Mouse (Mus musculus) Muller cell, postnatal 12 days (primary cell): ENCODE data around the gene Atp2b2.

Experiments
- DNase-seq: peaks from one replicate; pipeline ENCODE4 v3.0.0-alpha.2; 2015; ENCODE audit errors: inconsistent ontology term

Gene Atp2b2

DNA sequence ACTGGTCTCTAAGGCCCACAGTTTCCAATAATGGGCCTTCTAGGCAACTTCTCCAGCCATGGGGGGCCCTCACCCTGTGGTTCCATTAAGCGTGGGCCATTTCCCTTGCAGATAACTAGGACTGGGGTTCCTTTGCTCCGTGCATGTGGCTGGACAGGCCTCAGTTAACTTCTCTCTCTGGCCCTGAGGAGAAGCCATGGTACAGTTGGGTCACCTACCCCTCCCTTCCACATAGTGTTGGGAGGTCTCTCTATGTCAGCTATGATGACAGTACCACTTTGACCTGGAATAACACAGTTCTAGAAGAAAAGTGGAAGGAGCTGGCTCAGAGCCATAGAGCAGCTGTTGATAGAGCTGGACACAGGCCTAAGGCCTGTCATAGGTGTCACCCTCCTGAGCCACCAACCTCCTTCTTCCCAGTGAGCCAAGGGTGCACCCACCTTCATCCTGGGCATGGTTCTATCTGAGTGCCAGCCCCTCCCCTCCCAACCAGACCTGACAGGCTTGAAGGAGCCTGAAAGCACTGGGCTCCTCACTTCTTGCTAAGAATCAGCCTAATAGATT, 185.0 kb downstream of the Atp2b2 start:
- no peak for DNase-seq

- DNase-seq = no peak
These were observed 185.6 kb downstream of the Atp2b2 start for GRCm38 (mm10) chr6:113856790-113857189.

DNA sequence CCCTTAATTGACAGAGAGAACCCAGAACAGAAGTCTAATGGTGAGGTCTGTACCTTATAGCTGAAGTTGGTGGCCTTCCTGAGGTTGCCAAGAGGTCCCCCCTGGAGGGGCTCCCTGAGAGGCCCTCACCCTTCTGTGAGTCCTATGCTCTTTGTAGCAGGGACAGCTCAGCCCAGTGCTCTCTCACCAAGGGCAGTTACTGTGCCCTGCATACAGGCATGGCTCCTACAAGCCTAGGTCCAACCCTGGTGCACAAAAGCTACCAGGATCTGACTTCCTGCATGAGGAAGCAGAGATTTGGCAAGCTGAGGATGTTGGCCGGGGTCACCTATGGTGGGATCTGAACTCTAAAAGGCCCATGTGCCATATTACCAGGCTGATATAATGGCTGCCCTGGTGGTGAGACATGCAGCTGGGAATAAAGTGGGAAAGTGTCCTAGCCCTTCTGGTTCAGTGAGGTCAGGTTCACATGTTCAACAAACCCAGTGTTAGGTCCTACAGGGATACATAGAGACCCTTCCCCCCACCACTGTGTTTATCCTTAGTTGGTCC, 186.2 kb downstream of the Atp2b2 start:
- no peak for DNase-seq

GRCm38 (mm10) chr6:113855581-113855980, 186.8 kb downstream of the Atp2b2 start:
- no peak for DNase-seq

- peak; percentile 91 for DNase-seq
These were observed 190.1 kb downstream of the Atp2b2 start for GRCm38 (mm10) chr6:113852318-113852717.

GRCm38 (mm10) chr6:113849819-113850218, 192.6 kb downstream of the Atp2b2 start:
- no peak for DNase-seq

DNA sequence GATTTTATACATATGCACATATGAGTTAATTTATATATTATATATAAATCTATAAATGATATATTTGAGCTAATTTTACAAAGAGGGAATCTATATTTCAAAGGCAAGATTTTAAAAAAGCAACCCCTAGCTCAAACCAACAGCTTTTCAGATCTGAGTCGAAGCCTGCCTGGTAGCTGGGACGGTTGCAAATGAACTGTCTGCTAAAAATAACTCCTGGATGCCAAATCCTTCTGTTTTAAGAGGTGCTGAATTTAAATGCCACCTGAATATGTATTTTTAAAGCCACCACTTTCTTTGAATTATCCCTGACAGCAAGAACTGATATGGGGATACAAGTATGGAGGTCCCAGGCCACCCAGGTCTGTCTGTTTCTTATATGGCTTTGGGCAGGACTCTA, 193.8 kb downstream of the Atp2b2 start:
- no peak for DNase-seq

DNA sequence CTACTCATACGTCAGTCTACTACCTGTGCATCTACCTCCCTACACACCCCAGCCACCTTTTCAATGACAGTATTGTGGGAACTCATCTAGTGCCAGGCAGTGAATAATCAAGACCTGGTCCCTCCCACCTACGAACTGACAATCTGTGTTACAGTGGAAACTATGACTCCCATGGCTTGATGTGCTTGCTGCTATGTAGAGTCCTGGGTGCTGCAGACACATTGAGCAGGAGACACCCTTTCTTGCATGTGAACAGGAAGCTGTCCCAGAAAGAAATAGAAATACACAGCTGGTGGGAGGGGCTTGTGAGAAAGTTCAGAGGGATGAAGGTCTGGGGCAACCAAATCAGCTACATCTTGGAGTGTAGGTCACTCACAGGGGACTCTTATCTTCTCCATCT, 195.3 kb downstream of the Atp2b2 start:
- no peak for DNase-seq

GRCm38 (mm10) chr6:113843248-113843647, 199.2 kb downstream of the Atp2b2 start:
- peak; percentile 6 for DNase-seq

- no peak for DNase-seq
These were observed 203.9 kb downstream of the Atp2b2 start for GRCm38 (mm10) chr6:113838493-113838892.

DNA sequence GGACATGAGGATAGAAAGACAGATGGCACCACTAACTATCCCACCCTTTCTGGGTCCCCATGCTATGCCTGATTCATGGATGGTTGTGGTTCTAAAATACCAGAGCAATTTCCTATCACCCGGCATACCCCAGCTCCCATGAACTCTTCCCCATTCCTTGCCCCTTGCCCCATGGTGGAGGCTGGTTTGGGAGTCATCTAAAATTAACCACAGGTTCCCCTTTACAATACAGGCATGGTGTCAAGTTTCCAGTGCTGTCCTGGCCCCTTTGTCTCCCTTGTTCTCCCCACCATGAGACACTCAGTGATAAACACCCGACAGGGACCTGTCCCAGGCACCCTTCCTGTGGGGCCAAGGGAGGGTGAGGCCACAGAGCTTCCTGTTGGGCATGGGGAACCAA, 204.7 kb downstream of the Atp2b2 start:
- no peak for DNase-seq

DNA sequence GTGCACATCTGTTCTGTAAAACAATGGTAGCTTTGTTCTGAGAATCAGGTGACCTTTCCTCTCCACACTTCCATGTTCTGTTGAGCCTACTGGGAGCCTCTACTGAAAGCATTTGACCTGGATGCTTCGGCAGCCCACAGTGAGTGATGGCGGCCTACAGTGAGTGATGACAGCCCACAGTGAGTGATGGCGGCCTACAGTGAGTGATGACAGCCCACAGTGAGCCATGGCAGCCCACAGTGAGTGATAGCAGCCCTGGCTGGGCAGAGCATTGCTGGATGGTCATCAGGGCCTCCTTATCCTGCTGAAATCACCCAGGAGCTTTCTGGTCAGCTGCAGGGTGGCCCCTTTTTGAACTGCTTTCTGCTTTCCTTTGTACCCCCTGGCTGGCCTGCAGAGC, 205.9 kb downstream of the Atp2b2 start:
- no peak for DNase-seq

GRCm38 (mm10) chr6:113830463-113830862, 211.9 kb downstream of the Atp2b2 start:
- DNase-seq = no peak

DNA sequence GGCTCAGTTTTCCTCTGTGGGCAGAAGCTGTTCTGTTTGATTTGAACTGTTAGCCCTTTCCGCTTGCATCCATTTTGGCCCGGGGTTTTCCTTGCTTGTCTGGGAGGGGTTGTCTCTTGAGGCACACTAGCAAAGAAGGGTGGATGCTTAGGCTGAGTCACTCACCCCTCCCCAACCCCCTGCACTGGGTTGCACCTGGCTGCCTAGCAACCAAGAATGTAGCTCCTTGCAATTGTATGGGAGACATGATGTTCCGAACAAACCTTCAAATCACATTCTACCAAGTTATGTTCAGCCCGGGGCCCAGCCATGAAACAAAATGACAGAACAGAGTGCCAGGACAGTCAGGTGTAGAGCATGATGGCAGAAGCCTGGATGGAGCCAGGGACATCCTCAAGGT, 215.1 kb downstream of the Atp2b2 start:
- DNase-seq = no peak

- peak; percentile 27 for DNase-seq
These were observed 220.0 kb downstream of the Atp2b2 start for GRCm38 (mm10) chr6:113822417-113822816.

DNA sequence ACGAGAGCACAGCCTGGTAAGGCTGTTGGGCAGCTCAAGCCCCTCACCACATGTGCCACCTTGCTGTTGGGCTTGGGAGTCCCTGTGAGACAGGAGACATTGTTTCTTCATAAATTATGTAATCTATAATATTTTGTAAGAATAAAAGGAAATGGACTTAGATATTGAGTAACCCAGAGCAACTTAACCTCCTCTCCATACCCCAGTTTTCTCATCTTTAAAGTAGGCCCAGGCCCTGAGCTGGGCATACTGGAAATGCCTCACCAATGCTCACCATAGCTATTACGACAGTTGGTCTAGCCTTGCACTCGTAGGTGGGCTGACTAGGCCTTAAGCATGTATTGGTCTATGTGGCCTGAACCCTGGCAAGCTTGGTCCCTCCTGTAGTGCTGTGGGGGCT, 225.7 kb downstream of the Atp2b2 start:
- DNase-seq = no peak

GRCm38 (mm10) chr6:113811462-113811861, 231.0 kb downstream of the Atp2b2 start:
- no peak for DNase-seq

DNA sequence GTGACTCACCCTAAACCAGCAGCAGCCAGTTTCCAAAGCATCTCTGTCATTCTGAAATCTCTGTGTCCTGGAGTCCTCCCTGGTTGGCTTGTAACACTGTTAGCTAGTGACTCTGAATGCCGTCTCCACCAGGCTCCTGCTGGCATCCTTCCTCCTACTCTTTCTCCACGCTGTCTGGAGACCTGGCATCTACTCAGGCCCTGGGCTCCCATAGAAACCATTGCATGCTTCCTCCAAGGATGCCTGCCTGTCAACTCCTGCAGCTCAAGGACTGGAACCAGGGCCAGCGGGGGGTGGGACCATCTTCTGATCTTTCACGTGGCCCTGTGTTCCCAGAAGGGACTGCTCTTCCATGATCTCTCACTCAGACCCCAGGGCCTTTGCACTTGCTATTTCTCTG, 231.7 kb downstream of the Atp2b2 start:
- DNase-seq = peak; percentile 7

DNA sequence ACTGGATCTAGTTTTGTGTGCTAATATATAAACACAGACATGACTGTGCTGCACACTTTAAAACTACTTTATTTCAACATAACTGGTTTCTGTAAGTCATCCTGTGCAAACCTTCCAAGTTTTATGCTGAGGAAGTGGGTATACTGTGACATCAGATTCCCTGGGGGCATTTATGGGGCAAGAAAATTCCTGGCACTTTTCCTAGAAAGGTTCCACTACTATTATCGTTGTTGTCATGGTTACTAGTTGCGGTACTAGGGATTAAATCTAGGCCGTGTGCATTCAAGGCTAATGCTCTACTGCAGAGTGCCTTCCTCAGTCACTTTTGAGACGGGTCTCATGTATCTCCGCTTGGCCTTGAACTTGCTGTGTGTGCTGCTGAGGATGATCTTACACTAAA, 236.2 kb downstream of the Atp2b2 start:
- DNase-seq = no peak

- DNase-seq = no peak
These were observed 241.2 kb downstream of the Atp2b2 start for GRCm38 (mm10) chr6:113801233-113801632.

DNA sequence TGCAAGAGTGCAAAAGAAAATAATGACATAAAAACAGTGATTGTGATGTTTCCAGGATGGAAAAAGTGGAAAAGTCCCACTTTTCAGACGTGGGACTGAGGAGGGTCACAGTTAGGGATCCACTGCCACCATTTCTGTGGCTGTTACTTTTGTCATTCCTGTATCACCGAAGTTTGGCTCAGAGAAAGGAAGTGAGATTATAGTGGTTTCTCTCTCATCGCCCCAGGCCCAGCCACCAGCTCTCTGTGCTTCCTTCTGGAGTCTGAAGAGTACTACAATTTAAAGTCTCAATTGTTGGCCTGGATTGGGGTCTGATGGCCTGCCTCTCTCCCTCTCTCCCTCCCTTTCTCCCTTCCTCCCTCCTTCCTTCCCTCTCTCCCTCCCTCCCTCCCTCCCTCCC, 242.5 kb downstream of the Atp2b2 start:
- no peak for DNase-seq

DNA sequence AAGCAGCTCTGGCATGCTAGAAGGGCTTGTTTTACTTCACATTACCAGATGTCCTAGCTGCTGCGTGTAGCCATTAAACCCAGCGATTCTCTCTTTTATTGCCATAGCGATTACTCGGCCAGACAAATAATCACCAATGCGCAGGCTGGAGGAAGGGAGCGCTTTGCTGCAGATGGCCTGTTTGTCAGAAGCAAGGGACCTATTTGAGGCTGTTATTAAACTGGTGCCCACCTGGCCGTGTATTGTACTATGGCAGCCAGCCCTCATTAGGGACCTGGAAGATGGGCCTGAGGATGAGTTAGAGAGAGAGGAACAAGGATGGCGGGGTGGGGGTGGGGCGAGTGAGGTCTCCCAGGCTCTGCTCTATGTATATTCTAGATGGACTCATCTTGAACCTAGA, 243.1 kb downstream of the Atp2b2 start:
- peak; percentile 9 for DNase-seq

GRCm38 (mm10) chr6:113798921-113799320, 243.5 kb downstream of the Atp2b2 start:
- peak; percentile 22 for DNase-seq

- DNase-seq = peak; percentile 26
These were observed 247.1 kb downstream of the Atp2b2 start for GRCm38 (mm10) chr6:113795241-113795702.
